Mouse (Mus musculus) B cell, adult (primary cell): ENCODE results near the gene 1110012L19Rik. TPM values are rescaled to one million over a fixed set of nuclear protein-coding genes. Genes with fewer than 3 reads are reported as not detected.

Experiments used
- total RNA-seq: library from RNA; stranded (reverse); gene quantifications from 4 replicates; pipeline ENCODE4 v1.2.4, GENCODE M21; 2023; ENCODE audit not compliant: inconsistent age

1110012L19Rik gene
- 8.0 to 9.5 TPM (median 8.6 TPM) in 4 replicates for total RNA-seq

GRCm38 (mm10) chrX:70385276-70385961 is at the start of gene 1110012L19Rik:
Gene 1110012L19Rik, plus strand, starts transcription at chrX:70385877.

GRCm38 (mm10) chrX:70364661-70365613 is 20.7 kb upstream of the 1110012L19Rik start, which contains the start of gene Ids:
Gene Ids, minus strand, starts transcription at chrX:70365084.

Other genes starting within 250 kb of the 1110012L19Rik start
- gene Ids, start 20.8 kb upstream of the 1110012L19Rik start, total RNA-seq, result 27.8 to 33.2 TPM (median 29.4 TPM) in 4 replicates
- 20.2 to 26.9 TPM (median 24.5 TPM) in 4 replicates for gene Tmem185a, start 91.3 kb downstream of the 1110012L19Rik start, total RNA-seq